Mouse (Mus musculus): ENCODE measurements around the gene Gstm3. TPM values are rescaled to one million over a fixed set of nuclear protein-coding genes. Genes with fewer than 3 reads are reported as not detected.
"Not testable (repeated sequence)": the region's sequence is repeated elsewhere in the genome, so short reads cannot be mapped to it uniquely, and the experiment has no call there.

Gene Gstm3
- polyA plus RNA-seq (2012; rRNA removed) (not detected in 2 replicates), polyA plus RNA-seq (2014; fragmentation: Nextera tagmentation; extraction: Ambion mirVana) (not detected in 2 replicates)

GRCm38 (mm10) chr3:107968724-107969395, at the start of gene Gstm3:
Gstm3 (minus strand) TSS chr3:107969283.
- H3K36me3 ChIP-seq (ENCODE audit: control insufficient read depth, insufficient read depth, low read length): no peaks in the 10 kb centered on the region
- no peak for DNase-seq (ENCODE audit: low spot score)
- no peaks in the 10 kb centered on the region for H3K27me3 ChIP-seq (ENCODE audit: control insufficient read depth, insufficient read depth, low read length)
- ATAC-seq (ENCODE audit: low FRiP score, low read depth): no peak
- H3K4me1 ChIP-seq (ENCODE audit: control insufficient read depth, insufficient read depth, low read length): no peaks in the 10 kb centered on the region
- no peaks in the 10 kb centered on the region for H3K9me3 ChIP-seq (ENCODE audit: control insufficient read depth, low read length)
- H3K4me2 ChIP-seq (replicated peaks; ENCODE audit: low read depth, low read length, severe bottlenecking): no peak within 1 kb of the TSS
- TF ChIP-seq POLR2A (IDR thresholded peaks at IDR 0.05; ENCODE audit: borderline replicate concordance, extremely low read depth, insufficient read depth, insufficient read length): no peak
- H3K9ac ChIP-seq (ENCODE audit: low read depth, low read length, severe bottlenecking): no peak within 1 kb of the TSS
- no peak within 1 kb of the TSS for H3K27ac ChIP-seq (replicated peaks; ENCODE audit: low read depth, low read length)
- 46% methylated on average over 13 of the region's 13 CpGs for WGBS
- H3K4me3 ChIP-seq (replicated peaks; ENCODE audit: low read length): no peak within 1 kb of the TSS

GRCm38 (mm10) chr3:108018190-108018820, 49.2 kb upstream of the Gstm3 start:
- DNase-seq (ENCODE audit: low spot score): no peak
- Histone ChIP-seq H3K4me3 (replicated peaks; ENCODE audit: low read length) (peak overlapping the region; percentile 39), H3K27ac (replicated peaks; ENCODE audit: low read depth, low read length) (peak overlapping the region; percentile 78), H3K4me2 (replicated peaks; ENCODE audit: low read depth, low read length, severe bottlenecking) (peak overlapping the region; percentile 65), H3K9me3 (ENCODE audit: control insufficient read depth, low read length) (no peaks in the 10 kb centered on the region), H3K4me1 (ENCODE audit: control insufficient read depth, insufficient read depth, low read length) (no peaks in the 10 kb centered on the region), H3K9ac (ENCODE audit: low read depth, low read length, severe bottlenecking) (peak overlapping the region; percentile 48), H3K27me3 (ENCODE audit: control insufficient read depth, insufficient read depth, low read length) (no peaks in the 10 kb centered on the region), H3K36me3 (ENCODE audit: control insufficient read depth, insufficient read depth, low read length) (no peaks in the 10 kb centered on the region)
- no peak for ATAC-seq (ENCODE audit: low FRiP score, low read depth)
- TF ChIP-seq POLR2A (IDR thresholded peaks at IDR 0.05; ENCODE audit: borderline replicate concordance, extremely low read depth, insufficient read depth, insufficient read length): no peak
- 20% methylated on average over 14 of the region's 14 CpGs for WGBS

- DNase-seq (ENCODE audit: low spot score) (peak; percentile 98), ATAC-seq (ENCODE audit: low FRiP score, low read depth) (peak; percentile 99)
Observed at GRCm38 (mm10) chr3:108017473-108018189, 48.5 kb upstream of the Gstm3 start, which contains the start of gene Gstm1. Gstm1 (minus strand) TSS chr3:108017973.

GRCm38 (mm10) chr3:108016468-108016867, 47.4 kb upstream of the Gstm3 start:
- WGBS: 82% methylated on average over 5 of the region's 5 CpGs
- not testable (repeated sequence) for H3K4me2 ChIP-seq (replicated peaks; ENCODE audit: low read depth, low read length, severe bottlenecking); H3K9me3 ChIP-seq (ENCODE audit: control insufficient read depth, low read length); H3K27me3 ChIP-seq (ENCODE audit: control insufficient read depth, insufficient read depth, low read length); H3K9ac ChIP-seq (ENCODE audit: low read depth, low read length, severe bottlenecking); H3K27ac ChIP-seq (replicated peaks; ENCODE audit: low read depth, low read length); H3K4me1 ChIP-seq (ENCODE audit: control insufficient read depth, insufficient read depth, low read length); H3K36me3 ChIP-seq (ENCODE audit: control insufficient read depth, insufficient read depth, low read length); ATAC-seq (ENCODE audit: low FRiP score, low read depth); DNase-seq (ENCODE audit: low spot score); H3K4me3 ChIP-seq (replicated peaks; ENCODE audit: low read length)

More at GRCm38 (mm10) chr3:108017473-108018189, 48.5 kb upstream of the Gstm3 start, which contains the start of gene Gstm1:
- Histone ChIP-seq H3K4me3 (replicated peaks; ENCODE audit: low read length) (peak within 1 kb of the TSS; percentile 39), H3K4me2 (replicated peaks; ENCODE audit: low read depth, low read length, severe bottlenecking) (peak within 1 kb of the TSS; percentile 65), H3K36me3 (ENCODE audit: control insufficient read depth, insufficient read depth, low read length) (no peaks in the 10 kb centered on the region), H3K9me3 (ENCODE audit: control insufficient read depth, low read length) (no peaks in the 10 kb centered on the region), H3K4me1 (ENCODE audit: control insufficient read depth, insufficient read depth, low read length) (no peaks in the 10 kb centered on the region), H3K27ac (replicated peaks; ENCODE audit: low read depth, low read length) (peak within 1 kb of the TSS; percentile 78), H3K9ac (ENCODE audit: low read depth, low read length, severe bottlenecking) (peak within 1 kb of the TSS; percentile 48), H3K27me3 (ENCODE audit: control insufficient read depth, insufficient read depth, low read length) (no peaks in the 10 kb centered on the region)
- WGBS: under 1% methylated on average over 31 of the region's 31 CpGs
- peak; percentile 77; the same call in 1 of the 2 replicates for TF ChIP-seq POLR2A (IDR thresholded peaks at IDR 0.05; ENCODE audit: borderline replicate concordance, extremely low read depth, insufficient read depth, insufficient read length)

- TF ChIP-seq POLR2A (IDR thresholded peaks at IDR 0.05; ENCODE audit: borderline replicate concordance, extremely low read depth, insufficient read depth, insufficient read length): no peak
- Histone ChIP-seq H3K4me3 (replicated peaks; ENCODE audit: low read length) (no peak overlapping the region), H3K27me3 (ENCODE audit: control insufficient read depth, insufficient read depth, low read length) (no peaks in the 10 kb centered on the region), H3K9me3 (ENCODE audit: control insufficient read depth, low read length) (no peaks in the 10 kb centered on the region), H3K4me2 (replicated peaks; ENCODE audit: low read depth, low read length, severe bottlenecking) (no peak overlapping the region), H3K9ac (ENCODE audit: low read depth, low read length, severe bottlenecking) (no peak overlapping the region), H3K36me3 (ENCODE audit: control insufficient read depth, insufficient read depth, low read length) (no peaks in the 10 kb centered on the region), H3K4me1 (ENCODE audit: control insufficient read depth, insufficient read depth, low read length) (no peaks in the 10 kb centered on the region), H3K27ac (replicated peaks; ENCODE audit: low read depth, low read length) (no peak overlapping the region)
- DNase-seq (ENCODE audit: low spot score) (no peak), ATAC-seq (ENCODE audit: low FRiP score, low read depth) (no peak)
- 91% methylated on average over 2 of the region's 2 CpGs for WGBS
Observed at GRCm38 (mm10) chr3:108014974-108015346, 45.9 kb upstream of the Gstm3 start.
